Mouse (Mus musculus) cortical plate, adult 2 months (tissue): ENCODE results near the gene Pign.

Experiments used
- CTCF ChIP-seq: fragments of 200-500 bp; IDR thresholded peaks from 2 replicates; pipeline ENCODE4 v1.5.1; 2011; ENCODE audit warnings: mild to moderate bottlenecking, control low read depth, low read length; ENCODE audit not compliant: insufficient read depth; ENCODE audit errors: extremely low read depth
- POLR2A ChIP-seq: fragments of 200-500 bp; IDR thresholded peaks from 2 replicates; pipeline ENCODE4 v1.6.1; 2011; ENCODE audit warnings: mild to moderate bottlenecking, low read length, control low read depth; ENCODE audit not compliant: insufficient read depth; ENCODE audit errors: extremely low read depth

GRCm38 (mm10) chr1:105660015-105660414 is 3.5 kb downstream of the Pign start:
- TF ChIP-seq CTCF (no peak), POLR2A (no peak)
